Mouse (Mus musculus): ENCODE results near the gene B4galt4.

GRCm38 (mm10) chr16:38712105-38712504 lies 30.0 kb upstream of the B4galt4 start:
- no peak for TF ChIP-seq POLR2A (IDR thresholded peaks at IDR 0.05; ENCODE audit: low read depth, low read length)
- no peak for TF ChIP-seq CTCF (conservative IDR thresholded peaks at IDR 0.05; ENCODE audit: insufficient read depth, insufficient read length, low read depth, low read length)

All from kidney, adult 2 months (tissue).